Mouse (Mus musculus): ENCODE measurements at regions not wholly inside any gene's neighbourhood (a gene's known extent, or its start where the extent isn't known, plus 50 kb on each side); places are given as distances from the start of the nearest gene placed in this dataset.

DNA sequence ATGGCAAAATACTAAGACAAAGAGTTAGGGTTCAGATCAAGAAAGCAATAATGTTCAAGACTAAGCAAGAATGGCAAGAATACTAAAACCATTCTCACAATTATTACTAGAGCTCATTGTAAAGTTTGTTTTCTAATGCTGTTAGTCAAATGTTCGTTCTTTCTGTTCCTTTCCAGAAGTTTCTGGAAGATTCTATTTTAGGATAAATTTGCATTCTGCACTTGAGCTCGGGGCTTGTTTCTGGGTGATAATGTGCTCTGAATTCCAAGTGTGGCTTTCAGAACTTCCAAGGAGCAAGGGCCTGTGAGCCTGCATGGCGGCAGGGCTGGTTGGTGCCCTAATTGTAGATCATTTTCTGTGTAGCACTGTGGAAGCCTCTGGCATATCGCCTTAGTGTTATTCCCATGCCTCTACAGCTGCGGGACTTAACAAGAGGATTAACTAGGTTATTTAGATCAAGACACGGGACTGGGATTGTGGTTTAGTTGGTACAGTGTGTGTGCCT is 57.1 kb upstream of the Sash1 start:
- no peak overlapping the region for H3K4me3 ChIP-seq (ENCODE audit: low read depth, low read length)
- no peak overlapping the region for H3K9ac ChIP-seq (replicated peaks; ENCODE audit: low read depth, low read length)
- H3K27me3 ChIP-seq (ENCODE audit: control insufficient read depth, insufficient read depth, low read length), result no peaks in the 10 kb centered on the region
- no peaks in the 10 kb centered on the region for H3K9me3 ChIP-seq (ENCODE audit: control insufficient read depth, low read length)
- no peak overlapping the region for H3K4me2 ChIP-seq (ENCODE audit: low read depth, low read length)
- 88% methylated on average over 6 of the region's 6 CpGs for WGBS
- H3K4me1 ChIP-seq (ENCODE audit: control insufficient read depth, insufficient read depth, low read length), result no peaks in the 10 kb centered on the region
- no peaks in the 10 kb centered on the region for H3K36me3 ChIP-seq (ENCODE audit: control insufficient read depth, insufficient read depth, low read length)
- no peak overlapping the region for H3K27ac ChIP-seq (ENCODE audit: low read depth, low read length)
- ATAC-seq (ENCODE audit: low read depth), result no peak

DNA sequence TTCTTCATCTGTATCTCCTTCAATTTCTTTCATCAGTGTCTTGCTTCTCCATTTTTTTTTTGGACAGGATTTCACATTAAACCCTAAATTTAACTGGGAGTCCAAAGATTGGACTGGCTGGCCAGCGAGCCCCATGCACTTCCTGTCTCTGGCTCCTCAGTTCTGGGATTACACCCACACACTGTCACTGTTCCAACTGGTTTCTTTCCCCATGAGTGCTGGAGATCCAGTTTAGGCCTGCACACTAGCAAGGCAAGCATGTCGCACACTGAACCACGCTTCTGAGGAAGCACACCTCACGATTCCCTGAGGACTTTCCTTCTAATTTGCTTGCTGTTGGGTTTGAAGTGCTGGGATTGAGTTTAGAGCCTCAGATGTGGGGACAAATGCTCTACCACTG is 50.5 kb upstream of the Sash1 start:
- Histone ChIP-seq H3K4me2 (ENCODE audit: low read depth, low read length) (no peak overlapping the region), H3K27me3 (ENCODE audit: control insufficient read depth, insufficient read depth, low read length) (no peaks in the 10 kb centered on the region), H3K4me1 (ENCODE audit: control insufficient read depth, insufficient read depth, low read length) (no peaks in the 10 kb centered on the region), H3K9me3 (ENCODE audit: control insufficient read depth, low read length) (no peaks in the 10 kb centered on the region), H3K27ac (ENCODE audit: low read depth, low read length) (no peak overlapping the region), H3K9ac (replicated peaks; ENCODE audit: low read depth, low read length) (no peak overlapping the region), H3K36me3 (ENCODE audit: control insufficient read depth, insufficient read depth, low read length) (no peaks in the 10 kb centered on the region), H3K4me3 (ENCODE audit: low read depth, low read length) (no peak overlapping the region)
- WGBS, result 84% methylated on average over 4 of the region's 4 CpGs
- ATAC-seq (ENCODE audit: low read depth), result no peak

Measured in neural tube, embryonic 14.5 days (tissue).